Mouse (Mus musculus) gastrocnemius, postnatal 14 days (tissue): Measurements from ENCODE around the gene Sbk3. TPM values are rescaled to one million over a fixed set of nuclear protein-coding genes. Genes with fewer than 3 reads are reported as not detected.
A peak's percentile ranks its signal among the peaks of the same experiment; 100 is the strongest.

ENCODE experiments used
- DNase-seq: peaks from one replicate; pipeline ENCODE4 v3.0.0; 2021; ENCODE audit warnings: mixed read lengths
- intact Hi-C: fragments of 180-260 bp; cut with DNase I; formaldehyde crosslinking; loops from one replicate; pipeline ENCODE4 v1.15.1; 2025; ENCODE audit warnings: low total_unique reads
- total RNA-seq, 2 experiments: library from RNA; stranded (reverse); gene quantifications; 2 replicates each; pipeline ENCODE4 v1.2.3; 2021

Gene Sbk3
- total RNA-seq, 2 experiments from 2014 or later: 0.33 to 1.0 TPM

GRCm38 (mm10) chr7:4942673-4943072 lies 28.3 kb downstream of the Sbk3 start:
- DNase-seq: no peak
- intact Hi-C loops: loop anchor here (2.0 kb wide), 2 partner anchors 22 to 104 kb away; partner anchors contain the start of gene Sbk2

- intact Hi-C loops: no loop called here
- peak; percentile 73 for DNase-seq
Measured at GRCm38 (mm10) chr7:4940068-4940479, 30.9 kb downstream of the Sbk3 start.

- peak; percentile 72 for DNase-seq
- intact Hi-C loops: no loop called here
Measured at GRCm38 (mm10) chr7:4938456-4938855, 32.5 kb downstream of the Sbk3 start.

GRCm38 (mm10) chr7:4937392-4937791 lies 33.6 kb downstream of the Sbk3 start:
- intact Hi-C loops: no loop called here

GRCm38 (mm10) chr7:4936832-4937231 lies 34.1 kb downstream of the Sbk3 start:
- DNase-seq: no peak
- intact Hi-C loops: no loop called here

More at GRCm38 (mm10) chr7:4937392-4937791, 33.6 kb downstream of the Sbk3 start:
- DNase-seq: no peak

- no peak for DNase-seq
- intact Hi-C loops: no loop called here
Measured at GRCm38 (mm10) chr7:4934160-4934914, 36.6 kb downstream of the Sbk3 start.

GRCm38 (mm10) chr7:4933103-4933502 lies 37.9 kb downstream of the Sbk3 start:
- no peak for DNase-seq
- intact Hi-C loops: no loop called here

GRCm38 (mm10) chr7:4928323-4928722 lies 42.6 kb downstream of the Sbk3 start:
- intact Hi-C loops: no loop called here
- DNase-seq: no peak

- no peak for DNase-seq
- intact Hi-C loops: no loop called here
Measured at GRCm38 (mm10) chr7:4927711-4928110, 43.3 kb downstream of the Sbk3 start.

- intact Hi-C loops: no loop called here
- no peak for DNase-seq
Measured at GRCm38 (mm10) chr7:4926849-4927248, 44.1 kb downstream of the Sbk3 start.

GRCm38 (mm10) chr7:4925441-4926381 lies 45.3 kb downstream of the Sbk3 start, which contains the start of gene Ssc5d:
Gene Ssc5d, plus strand, starts transcription at chr7:4925785.
- intact Hi-C loops: no loop called here
- DNase-seq: peak; percentile 85

- intact Hi-C loops: no loop called here
- DNase-seq: peak; percentile 70
Measured at GRCm38 (mm10) chr7:4924891-4925301, 46.1 kb downstream of the Sbk3 start.

GRCm38 (mm10) chr7:4924483-4924882 lies 46.5 kb downstream of the Sbk3 start:
- intact Hi-C loops: no loop called here
- no peak for DNase-seq

GRCm38 (mm10) chr7:4923586-4924364 lies 47.2 kb downstream of the Sbk3 start:
- intact Hi-C loops: no loop called here
- DNase-seq: peak; percentile 78

- DNase-seq: no peak
- intact Hi-C loops: no loop called here
Measured at GRCm38 (mm10) chr7:4922931-4923565, 47.9 kb downstream of the Sbk3 start.

GRCm38 (mm10) chr7:4922508-4922907 lies 48.5 kb downstream of the Sbk3 start:
- peak; percentile 72 for DNase-seq
- intact Hi-C loops: no loop called here

- DNase-seq: no peak
- intact Hi-C loops: no loop called here
Measured at GRCm38 (mm10) chr7:4921824-4922482, 49.0 kb downstream of the Sbk3 start, which contains the start of gene Nat14. Gene Nat14, plus strand, starts transcription at chr7:4922028.

GRCm38 (mm10) chr7:4920976-4921823 lies 49.8 kb downstream of the Sbk3 start:
- DNase-seq: no peak

More at GRCm38 (mm10) chr7:4920976-4921823, 49.8 kb downstream of the Sbk3 start:
- intact Hi-C loops: no loop called here
